Mouse (Mus musculus): ENCODE data around the gene Clns1a.

- TF ChIP-seq CHD2 (IDR thresholded peaks at IDR 0.05; ENCODE audit: low read depth, low read length), result no peak
- TF ChIP-seq ZNF384 (IDR thresholded peaks at IDR 0.05; ENCODE audit: low read depth, low read length), result no peak
- TF ChIP-seq HCFC1 (IDR thresholded peaks at IDR 0.05; ENCODE audit: borderline replicate concordance, insufficient read depth, low read length), result no peak
Observed at GRCm38 (mm10) chr7:97700173-97700572, 3.7 kb downstream of the Clns1a start.

All from ES-E14 (cell line).